31 mouse cellular contexts compared by ENCODE assay signal in the genomic region with DNA sequence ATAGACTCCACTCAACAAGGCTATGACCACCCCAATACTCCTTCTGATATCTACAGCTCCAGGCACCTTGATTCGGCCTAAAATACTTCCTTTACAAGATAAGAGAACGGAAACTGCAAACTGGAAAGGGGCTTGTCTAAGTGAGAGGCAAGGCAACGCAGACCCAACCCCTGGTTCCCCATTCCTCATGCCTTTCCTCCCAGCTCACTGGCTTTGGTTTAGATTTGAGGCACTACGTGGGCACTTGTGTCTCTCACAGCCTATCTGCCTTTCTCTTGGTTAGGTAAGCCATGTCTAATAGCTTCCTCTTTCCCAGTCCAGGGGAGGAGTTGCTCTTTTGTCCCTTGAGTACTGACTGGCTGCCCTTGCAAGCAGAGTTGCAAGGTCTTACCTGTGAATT.
DNase-seq lines count a peak whose midpoint lies in the region; ATAC-seq and TF ChIP-seq lines count a peak whose summit lies in the region.
"Had no signal": no experiment of that assay in that cellular context is flagged by ENCODE, and none has a peak within 500 bp of the region (broad histone marks: within the 10 kb centered on the region; RNA-seq: fewer than 3 reads in every experiment).

No protein-coding gene starts in this region.

- no peak overlapping the region for H3K9ac ChIP-seq in midbrain, postnatal 0 days (replicated peaks; ENCODE audit: low read length, poor library complexity, severe bottlenecking)
- H3K9ac ChIP-seq: forebrain, embryonic 12.5 days; forebrain, postnatal 0 days; hindbrain, embryonic 14.5 days; limb, embryonic 12.5 days; liver, embryonic 15.5 days; lung, embryonic 14.5 days; midbrain, embryonic 15.5 days; neural tube, embryonic 12.5 days; stomach, embryonic 15.5 days had no signal

- no peaks in the 10 kb centered on the region for H3K36me3 ChIP-seq in splenic B cell, adult 2 months (ENCODE audit: control insufficient read depth, insufficient read depth, low read length, poor library complexity, severe bottlenecking)
- H3K36me3 ChIP-seq in midbrain, postnatal 0 days (ENCODE audit: insufficient read depth, low read length) = no peaks in the 10 kb centered on the region
- H3K36me3 ChIP-seq: forebrain, embryonic 12.5 days; limb, embryonic 12.5 days; liver, embryonic 15.5 days; midbrain, embryonic 15.5 days; neural tube, embryonic 12.5 days; stomach, embryonic 15.5 days had no signal

- H3K4me3 ChIP-seq in midbrain, postnatal 0 days (ENCODE audit: low read depth, low read length) = no peak overlapping the region
- H3K4me3 ChIP-seq: forebrain, embryonic 12.5 days; layer of hippocampus, adult 2 months; left cerebral cortex, adult 2 months; limb, embryonic 12.5 days; liver, embryonic 15.5 days; midbrain, embryonic 15.5 days; myocyte; neural tube, embryonic 12.5 days; stomach, embryonic 15.5 days had no signal

- no peaks in the 10 kb centered on the region for H3K9me3 ChIP-seq in midbrain, postnatal 0 days (ENCODE audit: low read length)
- H3K9me3 ChIP-seq: forebrain, embryonic 12.5 days; limb, embryonic 12.5 days; liver, embryonic 15.5 days; midbrain, embryonic 15.5 days; neural tube, embryonic 12.5 days; stomach, embryonic 15.5 days had no signal

- peak; percentile 84 for ATAC-seq in megakaryocyte, adult 5-6 weeks (ENCODE audit: poor library complexity, severe bottlenecking)
- ATAC-seq in midbrain, postnatal 0 days (ENCODE audit: low FRiP score) = no peak
- ATAC-seq in erythroblast, adult 5-6 weeks (replicated peaks; ENCODE audit: low FRiP score, poor library complexity, severe bottlenecking) = no peak
- ATAC-seq: forebrain, postnatal 0 days; midbrain, embryonic 15.5 days had no signal

- H3K27ac ChIP-seq in midbrain, postnatal 0 days (ENCODE audit: low read depth, low read length) = no peak overlapping the region
- H3K27ac ChIP-seq: forebrain, embryonic 12.5 days; hindbrain, embryonic 14.5 days; layer of hippocampus, adult 2 months; left cerebral cortex, adult 2 months; limb, embryonic 12.5 days; liver, embryonic 15.5 days; midbrain, embryonic 15.5 days; neural tube, embryonic 12.5 days; stomach, embryonic 15.5 days had no signal

- no peak overlapping the region for H3K4me2 ChIP-seq in midbrain, postnatal 0 days (ENCODE audit: low read depth, low read length, poor library complexity, severe bottlenecking)
- H3K4me2 ChIP-seq: forebrain, embryonic 12.5 days; heart, embryonic 11.5 days; hindbrain, embryonic 14.5 days; limb, embryonic 12.5 days; liver, embryonic 15.5 days; lung, embryonic 14.5 days; midbrain, embryonic 15.5 days; neural tube, embryonic 12.5 days; stomach, embryonic 15.5 days had no signal

- no peaks in the 10 kb centered on the region for H3K27me3 ChIP-seq in splenic B cell, adult 2 months (ENCODE audit: control insufficient read depth, insufficient read depth, low read length, poor library complexity, severe bottlenecking)
- H3K27me3 ChIP-seq in midbrain, postnatal 0 days (ENCODE audit: insufficient read depth, low read length) = no peaks in the 10 kb centered on the region
- H3K27me3 ChIP-seq: limb, embryonic 12.5 days; liver, embryonic 15.5 days; midbrain, embryonic 15.5 days; neural tube, embryonic 12.5 days; stomach, embryonic 15.5 days had no signal

- TF ChIP-seq CTCF in midbrain, postnatal 0 days (IDR thresholded peaks at IDR 0.05) = no peak

- 90% methylated on average over 4 of the region's 4 CpGs for WGBS in midbrain, postnatal 0 days

- peak; percentile 18 for DNase-seq in A20 (ENCODE audit: low read depth, low spot score)
- DNase-seq in c-Kit-positive CD71-positive TER-119-positive erythroid progenitor cells, embryonic 14.5 days (ENCODE audit: low spot score) = peak; percentile 3
- peak; percentile 31 for DNase-seq in splenic B cell, adult 2 months (ENCODE audit: low read depth, low spot score)
- no peak for DNase-seq in retina, postnatal 1 day
- no peak for DNase-seq in midbrain, postnatal 0 days (ENCODE audit: low spot score)
- DNase-seq: adrenal gland, adult 8-10 months; B cell, adult 2 months; cerebellum, adult 11 months; cerebellum, adult 9-11 months; gastrocnemius, postnatal 14 days; heart, adult 11 months; heart, postnatal 36 days; kidney, adult 2 months; kidney, postnatal 36 days; lung, postnatal 36 days; thymus, postnatal 25 days had no signal

- H3K4me1 ChIP-seq in midbrain, postnatal 0 days (ENCODE audit: insufficient read depth, low read length) = no peaks in the 10 kb centered on the region
- H3K4me1 ChIP-seq: midbrain, embryonic 15.5 days; neural tube, embryonic 12.5 days; stomach, embryonic 15.5 days had no signal

Comparison
In these comparisons a context has a peak if more than half of its experiments do, and no peak if none do; other contexts are left out.
1. DNase-seq: peak in A20 (single experiment), c-Kit-positive CD71-positive TER-119-positive erythroid progenitor cells, embryonic 14.5 days (single experiment) and splenic B cell, adult 2 months (single experiment); none in retina, postnatal 1 day (single experiment) and midbrain, postnatal 0 days (single experiment).